Mouse (Mus musculus): ENCODE data around the gene Babam2. TPM values are rescaled to one million over a fixed set of nuclear protein-coding genes. Genes with fewer than 3 reads are reported as not detected.
A peak's percentile ranks its signal among the peaks of the same experiment; 100 is the strongest.

Gene Babam2
- total RNA-seq, 2 experiments from 2014 or later, result 81.6 to 148 TPM

- DNase-seq (ENCODE audit: low spot score in 2 of 2), result no peak
Measured at GRCm38 (mm10) chr5:32104119-32104990, 406.9 kb downstream of the Babam2 start.

DNA sequence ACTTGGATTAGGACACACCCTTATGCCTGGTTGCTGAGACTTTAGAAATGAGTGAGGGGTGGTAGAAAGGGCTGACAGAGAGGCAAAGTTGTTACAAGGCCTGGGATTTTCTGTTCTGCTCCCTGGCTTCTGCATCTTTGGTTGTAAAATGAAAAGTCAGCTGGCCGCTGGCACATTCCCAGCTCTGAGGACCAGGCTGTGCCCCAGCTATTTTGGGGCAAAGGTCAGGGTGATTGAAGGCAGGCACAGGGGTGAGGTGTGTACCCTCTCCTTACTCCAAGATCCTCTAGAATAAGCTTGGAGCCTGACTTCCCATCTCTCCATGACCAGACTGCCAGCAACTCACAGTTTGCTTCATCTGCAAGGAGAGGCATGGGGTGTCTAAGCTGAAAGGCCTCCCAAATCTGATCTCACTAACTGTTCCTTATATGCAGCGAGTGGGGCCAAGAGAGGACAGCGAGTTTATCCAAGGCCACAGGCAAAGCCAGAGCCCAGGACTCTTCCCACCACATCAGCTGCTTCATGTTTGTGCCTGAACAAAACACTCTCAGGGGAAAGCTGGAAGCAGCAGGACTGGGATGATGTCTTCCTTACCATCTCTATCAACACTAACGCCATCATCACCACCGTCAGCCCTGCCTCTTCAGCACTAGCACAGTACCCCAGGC lies 409.1 kb downstream of the Babam2 start:
- no peak for DNase-seq (ENCODE audit: low spot score in 2 of 2)

- DNase-seq (ENCODE audit: low spot score in 2 of 2), result no peak
Measured at GRCm38 (mm10) chr5:32110651-32111050, 413.2 kb downstream of the Babam2 start.

DNA sequence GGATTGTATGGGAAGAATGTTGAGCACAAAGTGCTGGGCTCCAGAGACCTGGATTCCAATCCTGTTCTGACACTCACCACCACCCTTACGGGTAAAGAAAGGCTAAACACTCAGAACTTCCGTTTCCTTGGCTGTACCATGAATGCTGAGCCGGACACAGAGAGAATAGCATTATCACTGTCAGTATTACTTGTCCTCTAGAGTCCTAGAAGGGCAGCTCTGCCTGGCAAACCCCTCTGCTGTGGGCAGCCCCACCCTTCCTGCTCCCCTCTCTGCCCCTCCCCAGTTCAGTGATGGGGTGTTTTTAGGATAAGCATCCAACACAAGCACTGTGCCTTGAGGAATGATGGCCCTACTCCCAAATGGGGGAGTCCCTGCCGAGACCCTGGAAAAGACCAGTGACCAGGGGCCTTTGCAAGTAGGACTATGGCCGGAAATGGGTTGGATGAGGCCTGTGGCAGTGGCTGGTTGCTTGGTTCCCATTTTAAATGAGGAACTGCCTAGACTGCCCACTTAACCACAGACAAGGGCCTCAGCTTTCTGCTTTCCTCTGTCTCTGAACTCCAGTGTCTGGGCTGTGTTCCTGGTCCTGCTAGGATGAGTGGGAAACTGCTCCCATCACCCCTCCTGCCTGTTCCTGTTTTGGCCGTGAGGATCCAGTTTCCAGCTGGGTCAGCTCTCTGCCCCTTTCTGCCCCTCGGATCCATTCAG lies 414.9 kb downstream of the Babam2 start:
- DNase-seq (ENCODE audit: low spot score in 2 of 2), result no peak

DNA sequence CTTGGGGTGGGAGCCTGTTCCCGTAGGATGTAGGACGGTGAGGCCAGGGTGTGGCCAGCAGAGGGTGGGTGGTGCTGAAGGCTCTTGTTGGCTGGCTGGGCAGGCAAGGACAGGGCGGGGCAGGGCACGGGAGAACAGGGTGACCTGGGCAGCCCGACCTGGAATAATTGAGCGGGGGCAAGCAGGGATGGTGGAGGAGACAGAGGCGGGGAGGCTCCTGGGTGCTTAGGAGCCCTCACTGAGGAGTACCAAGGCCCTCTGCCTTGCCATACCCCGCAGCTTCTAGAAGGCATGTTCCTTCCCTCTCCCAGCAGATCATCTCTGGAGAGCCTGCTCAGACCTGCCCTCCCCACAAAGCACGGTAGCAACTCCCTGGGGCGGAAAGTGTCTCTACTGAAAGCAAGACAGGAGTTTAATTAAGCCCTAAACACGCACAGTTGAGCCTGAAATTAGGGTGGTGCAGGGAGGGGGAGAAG lies 423.5 kb downstream of the Babam2 start:
- DNase-seq (ENCODE audit: low spot score in 2 of 2), result no peak

- no peak for DNase-seq (ENCODE audit: low spot score in 2 of 2)
Measured at GRCm38 (mm10) chr5:32121936-32122335, 424.5 kb downstream of the Babam2 start.

DNA sequence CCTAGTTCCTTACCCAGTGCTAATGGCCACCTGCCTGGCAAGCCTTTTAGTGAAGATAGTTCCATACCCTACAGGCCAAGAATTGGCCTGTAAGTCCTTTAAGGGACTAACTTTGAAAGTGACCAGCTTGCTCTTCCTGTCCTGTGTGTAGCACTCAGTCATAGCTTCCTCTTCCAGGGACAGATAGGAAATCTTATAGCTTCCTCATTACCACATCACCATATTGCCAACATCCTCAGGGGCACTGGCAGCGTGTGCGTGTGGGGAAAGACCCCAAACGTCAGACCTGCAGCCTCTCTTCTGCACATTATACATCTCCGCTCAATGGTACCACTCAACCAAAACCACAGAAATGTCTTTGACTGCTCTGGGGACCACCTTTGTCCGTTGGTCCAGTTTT lies 424.9 kb downstream of the Babam2 start:
- no peak for DNase-seq (ENCODE audit: low spot score in 2 of 2)

DNA sequence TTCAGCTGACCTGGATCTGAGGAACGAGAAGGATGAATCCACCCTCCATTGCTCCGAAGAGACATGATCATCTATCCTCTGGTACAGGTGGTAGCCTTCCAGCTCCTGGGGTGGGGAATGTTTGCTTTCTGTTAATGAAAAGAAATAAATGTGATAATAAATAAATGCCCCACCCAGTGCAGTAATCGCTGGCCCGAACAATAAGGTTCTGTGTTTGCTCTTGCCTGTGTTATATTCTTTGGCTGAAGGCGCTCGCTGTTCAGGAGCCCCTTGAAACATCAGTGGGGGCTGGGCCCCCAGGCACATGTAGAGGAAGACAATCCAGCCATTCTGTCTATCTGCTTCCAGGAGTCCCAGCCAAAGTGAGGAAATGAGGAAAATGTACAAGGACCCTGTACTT lies 427.5 kb downstream of the Babam2 start:
- no peak for DNase-seq (ENCODE audit: low spot score in 2 of 2)

GRCm38 (mm10) chr5:32127226-32127625 lies 429.7 kb downstream of the Babam2 start:
- DNase-seq (ENCODE audit: low spot score in 2 of 2), result no peak

GRCm38 (mm10) chr5:32127927-32128326 lies 430.4 kb downstream of the Babam2 start:
- no peak for DNase-seq (ENCODE audit: low spot score in 2 of 2)

DNA sequence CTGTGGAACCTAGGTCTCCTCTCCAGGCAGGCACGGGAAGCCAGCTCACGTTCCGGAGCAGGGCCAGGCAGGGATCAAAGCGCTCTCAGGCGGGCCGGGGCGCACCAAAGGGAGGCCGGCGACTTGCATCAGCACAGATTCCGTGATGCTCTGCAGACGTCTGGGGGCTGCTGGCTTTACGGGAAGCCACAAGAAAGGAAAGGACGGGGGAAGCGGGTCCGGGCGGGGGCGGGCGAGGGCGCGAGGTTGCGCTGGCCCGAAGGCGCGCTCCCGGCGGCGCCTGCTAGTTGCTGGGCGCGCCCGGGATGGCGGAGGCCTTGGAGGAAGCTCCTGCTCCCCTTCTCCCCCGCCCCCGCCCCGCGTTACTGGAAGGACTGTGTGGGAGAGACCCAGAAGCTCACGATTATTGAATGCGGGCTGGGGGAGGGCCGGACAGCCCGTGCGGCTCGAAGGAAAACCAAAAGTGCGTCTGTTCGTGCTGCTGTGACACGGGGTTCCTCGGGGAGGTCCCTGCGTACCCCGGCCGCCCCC lies 435.6 kb downstream of the Babam2 start:
- peak; percentile 65 for DNase-seq (ENCODE audit: low spot score in 2 of 2)

GRCm38 (mm10) chr5:32133549-32134004 lies 436.1 kb downstream of the Babam2 start:
- peak; percentile 72 to 76 for DNase-seq (ENCODE audit: low spot score in 2 of 2)

DNA sequence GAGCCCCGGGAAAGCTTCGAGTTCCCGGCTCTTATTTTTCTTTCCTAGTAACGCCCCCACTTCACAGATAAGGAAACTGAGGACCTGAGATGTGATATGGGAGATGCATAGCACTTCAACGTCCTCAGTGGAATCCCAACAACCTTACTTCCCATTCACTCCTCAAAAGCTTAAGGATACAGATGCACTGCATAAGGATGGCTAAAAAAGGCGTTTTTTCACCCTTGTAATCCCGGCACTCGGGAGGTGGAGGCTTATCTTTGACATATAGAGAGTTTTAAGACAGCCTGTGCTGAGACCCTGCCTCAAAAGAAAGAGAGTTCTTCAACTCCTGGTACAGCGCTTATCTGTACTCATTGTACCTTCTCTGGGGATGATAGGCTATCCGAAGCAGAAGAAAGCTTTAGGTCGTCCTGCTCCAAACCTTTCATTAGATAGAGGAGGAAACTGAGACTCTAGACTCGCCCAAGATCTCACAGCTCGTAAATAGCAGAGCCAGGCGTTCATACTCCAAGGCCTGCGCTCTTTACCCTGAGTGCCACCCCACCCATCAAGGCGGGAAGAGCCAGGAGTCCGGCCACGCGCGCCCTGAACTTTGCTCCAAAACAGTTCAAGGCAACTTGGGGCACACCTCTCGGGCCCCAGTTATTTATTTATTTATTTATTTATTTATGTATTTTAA lies 436.7 kb downstream of the Babam2 start:
- peak; percentile 46 to 50 for DNase-seq (ENCODE audit: low spot score in 2 of 2)

Small RNAs within 50 kb of the gene (microRNA-seq; reads per million reads assigned to microRNA genes)
- gene Mir3473e (ENCODE audit: borderline number of aligned reads in 2 of 2), result 0 reads per million in 2 experiments

Other genes with a start within 250 kb of the Babam2 start
- gene Zfp512, start 245.3 kb upstream of the Babam2 start, total RNA-seq (2021), result 10 to 100 TPM; 15.1 to 19.4 TPM
- under 1 TPM in 1 of 2 experiments, not detected in 1; 0.13 TPM for gene 4930548H24Rik, start 211.9 kb upstream of the Babam2 start, total RNA-seq (2021)
- 10 to 100 TPM; 25.5 to 33.3 TPM for gene Gpn1, start 202.9 kb upstream of the Babam2 start, total RNA-seq (2021)
- 10 to 100 TPM; 23.4 to 31.4 TPM for gene Slc4a1ap, start 170.7 kb upstream of the Babam2 start, total RNA-seq (2021)
- gene Supt7l, start 169.9 kb upstream of the Babam2 start, total RNA-seq (2021), result 10 to 100 TPM; 15.5 to 17.1 TPM
- gene Mrpl33, start 100.7 kb upstream of the Babam2 start, total RNA-seq (2021), result 100 to 1,000 TPM; 265 to 377 TPM
- 10 to 100 TPM in 1 of 2 experiments, 1 to 10 TPM in 1; 7.8 to 16.3 TPM for gene Rbks, start 57 bp upstream of the Babam2 start, total RNA-seq (2021)

Data from adrenal gland, adult 18-20 months (tissue).